Mouse (Mus musculus) cerebellum, postnatal 25 days (tissue): ENCODE measurements around the gene Entr1.

ENCODE experiments used
- DNase-seq, 2 experiments: peaks; one replicate each; pipeline ENCODE4 v3.0.0; 2021; ENCODE audit warnings: mixed read lengths in 2 of 2

The Entr1 gene

DNA sequence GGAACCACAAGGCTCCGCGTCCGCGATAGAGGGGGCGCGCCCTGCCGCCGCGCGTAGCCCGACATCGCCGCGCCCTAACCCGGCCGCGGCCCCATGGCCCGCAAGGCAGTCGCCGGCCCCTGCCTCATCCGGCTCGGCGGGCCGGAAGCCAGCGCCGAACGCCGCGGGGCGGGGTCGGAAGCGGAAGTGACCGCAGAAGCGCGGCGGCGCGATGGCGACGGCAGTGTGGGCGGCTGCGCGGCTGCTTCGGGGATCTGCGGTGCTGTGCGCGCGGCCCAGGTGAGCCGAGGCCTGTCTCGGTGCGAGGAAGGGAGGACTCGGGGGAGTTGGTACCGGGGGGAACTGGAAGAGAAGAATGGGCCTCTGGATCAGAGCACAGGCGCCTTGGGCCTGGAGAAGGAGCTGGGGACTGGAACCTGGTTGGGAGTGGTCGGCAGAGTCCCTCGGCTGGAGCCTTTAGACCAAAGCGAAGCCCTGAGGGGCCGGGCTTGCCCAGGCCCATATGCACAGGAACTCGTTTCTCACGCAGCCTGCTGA is at the start of gene Entr1, which contains the start of gene Pmpca:
Gene Entr1, minus strand, starts transcription at position 163 of the 537 bp plus-strand sequence.
Gene Pmpca, plus strand, starts transcription at position 186 of the 537 bp plus-strand sequence.
- DNase-seq: peak; percentile 91 to 95

DNA sequence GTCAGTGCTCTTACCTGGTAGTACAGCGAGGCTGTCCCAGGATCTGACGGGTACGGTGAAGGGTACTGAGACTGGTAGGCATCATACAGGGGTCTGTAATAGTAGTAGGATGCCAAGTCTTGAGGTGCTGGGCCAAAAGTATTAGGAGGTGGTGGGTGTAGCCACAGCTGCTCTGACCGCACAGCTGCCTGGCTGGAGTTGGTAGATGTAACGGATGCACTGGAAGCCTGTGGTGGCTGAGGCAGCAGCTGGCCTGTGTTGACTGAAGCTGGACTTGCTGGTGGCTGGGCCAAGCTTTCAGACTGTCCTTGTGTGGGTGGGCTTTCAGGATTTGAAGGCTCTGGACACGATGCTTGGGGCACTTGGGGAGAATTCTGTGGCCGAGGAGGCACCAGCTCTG is 49.3 kb upstream of the Entr1 start:
- DNase-seq: no peak

DNA sequence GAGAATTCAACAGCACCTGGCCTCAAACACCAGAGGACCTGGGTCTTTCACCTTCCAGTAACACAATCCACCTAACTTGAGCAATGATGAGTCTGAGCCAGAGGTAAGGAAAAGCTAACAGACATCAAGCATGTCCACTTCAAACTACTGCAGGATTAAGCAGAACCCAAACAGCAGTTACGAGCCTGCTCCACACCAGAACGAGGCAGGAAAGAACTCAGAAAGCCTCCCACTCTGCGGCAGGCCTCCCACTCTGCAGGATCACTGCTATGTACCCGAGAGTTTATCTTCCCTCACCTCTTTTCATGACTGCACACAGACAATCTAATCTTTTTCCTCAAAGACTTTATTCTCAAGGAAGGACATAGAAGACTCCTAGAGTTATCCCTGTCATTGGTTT is 48.1 kb upstream of the Entr1 start:
- no peak for DNase-seq

DNA sequence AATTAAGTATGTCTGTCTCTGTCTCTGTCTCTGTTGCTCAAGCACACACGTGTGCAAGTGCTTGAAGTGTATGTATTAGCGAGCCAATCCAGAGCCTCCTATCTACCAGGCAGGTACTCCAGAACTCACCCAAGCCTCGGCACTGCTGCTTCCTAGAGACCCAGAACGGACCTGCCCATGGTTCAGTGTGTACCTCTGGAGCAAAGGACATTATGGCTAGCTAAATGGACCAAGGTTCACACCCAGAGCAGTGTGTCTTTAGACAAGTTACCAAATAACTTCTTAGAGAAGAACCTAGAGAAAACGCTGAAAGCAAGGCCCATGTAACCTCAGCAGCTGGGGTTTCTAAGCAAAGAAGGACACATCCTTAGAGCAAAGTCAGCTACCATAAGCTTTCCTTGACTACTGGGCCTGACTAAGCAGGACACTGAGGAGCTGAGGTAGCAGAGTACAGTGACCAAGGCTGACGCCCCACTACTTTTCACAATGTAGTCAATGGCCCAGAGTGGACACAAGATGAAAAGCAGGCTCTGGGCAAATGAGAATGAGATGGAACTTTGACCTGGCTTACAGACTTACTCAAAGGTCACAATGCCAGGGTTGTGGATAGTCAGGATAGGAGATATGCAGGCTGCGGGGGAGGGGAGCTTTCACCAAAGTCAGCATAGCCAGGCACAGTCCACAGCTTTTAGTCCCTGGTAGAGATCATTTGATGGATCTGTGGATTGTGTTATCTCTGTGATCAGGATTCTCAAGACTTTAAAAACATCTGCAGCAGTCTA is 45.9 kb upstream of the Entr1 start:
- DNase-seq: no peak

DNA sequence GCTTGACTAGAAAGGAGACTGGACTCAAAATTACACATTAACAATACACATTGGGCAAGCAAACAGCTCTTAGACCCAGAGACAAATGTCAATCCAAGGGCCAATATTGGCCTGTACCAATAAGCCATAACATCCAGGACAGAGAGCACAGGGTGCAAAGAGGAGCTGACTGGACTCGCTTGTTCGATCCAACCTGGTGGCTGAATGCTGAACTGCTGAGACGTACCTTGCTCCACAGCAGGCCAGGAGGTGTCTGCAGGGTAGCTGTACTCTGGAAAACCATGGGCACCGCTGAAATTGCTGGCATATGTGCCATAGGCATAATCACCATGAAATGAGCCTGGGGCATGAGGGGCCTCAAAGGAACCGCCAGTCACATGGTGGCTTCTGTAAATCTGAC is 40.7 kb upstream of the Entr1 start:
- DNase-seq: no peak

DNA sequence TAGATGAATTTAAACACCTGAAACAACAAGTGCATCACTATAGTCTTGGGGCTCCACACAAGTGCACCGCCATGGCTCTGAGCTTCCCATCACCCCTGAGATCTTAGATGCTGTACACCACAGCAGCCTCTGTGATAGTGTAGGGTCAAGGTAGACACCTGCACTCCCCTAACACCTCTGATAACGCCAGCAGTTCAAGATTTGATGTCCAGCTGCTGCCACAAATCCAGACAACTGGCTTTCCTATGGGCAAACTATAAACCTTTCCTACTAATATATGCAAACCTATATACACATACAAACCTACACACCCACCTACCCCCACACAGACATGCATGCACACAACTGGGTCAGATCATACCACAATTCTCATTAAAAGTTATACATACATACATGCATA is 35.4 kb upstream of the Entr1 start:
- no peak for DNase-seq

DNA sequence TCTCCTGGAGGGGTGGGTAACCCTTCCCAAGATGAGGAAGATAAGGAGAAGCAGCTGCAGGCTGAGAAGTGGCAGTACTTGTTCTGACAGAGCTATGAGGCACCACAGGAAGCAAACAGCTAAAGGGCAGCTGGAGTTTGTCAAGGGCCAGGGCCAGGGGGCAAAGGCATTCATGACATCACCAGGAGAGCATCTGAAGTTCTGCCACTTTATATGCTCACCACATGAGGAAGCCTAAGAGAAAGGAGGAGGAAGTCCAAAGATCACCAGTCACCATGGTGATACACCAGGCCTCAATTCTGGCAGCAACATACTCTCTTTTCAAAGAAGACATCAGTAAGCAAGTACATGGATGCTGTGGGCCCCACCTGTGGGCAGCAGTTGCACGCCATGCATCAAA is 34.0 kb upstream of the Entr1 start:
- DNase-seq: no peak

DNA sequence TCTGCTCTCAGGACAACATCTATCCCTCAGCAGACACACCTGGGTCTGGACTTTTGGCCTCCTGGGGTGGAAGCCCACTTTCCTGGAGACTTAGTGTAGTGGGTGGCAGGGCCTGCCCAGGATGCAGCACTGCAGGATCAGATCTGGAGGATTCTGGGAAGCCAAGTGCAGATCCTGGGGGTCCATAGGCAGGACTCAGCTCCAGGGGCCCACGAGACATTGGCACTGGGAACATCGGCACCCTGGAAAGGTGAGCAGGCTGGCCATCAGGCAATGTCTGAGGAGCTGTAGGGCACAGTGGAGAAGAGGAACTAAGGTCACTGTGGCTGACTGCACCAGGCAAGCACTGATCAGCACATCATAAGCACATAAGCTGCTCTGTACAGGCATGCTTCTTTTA is 32.9 kb upstream of the Entr1 start:
- DNase-seq: no peak

DNA sequence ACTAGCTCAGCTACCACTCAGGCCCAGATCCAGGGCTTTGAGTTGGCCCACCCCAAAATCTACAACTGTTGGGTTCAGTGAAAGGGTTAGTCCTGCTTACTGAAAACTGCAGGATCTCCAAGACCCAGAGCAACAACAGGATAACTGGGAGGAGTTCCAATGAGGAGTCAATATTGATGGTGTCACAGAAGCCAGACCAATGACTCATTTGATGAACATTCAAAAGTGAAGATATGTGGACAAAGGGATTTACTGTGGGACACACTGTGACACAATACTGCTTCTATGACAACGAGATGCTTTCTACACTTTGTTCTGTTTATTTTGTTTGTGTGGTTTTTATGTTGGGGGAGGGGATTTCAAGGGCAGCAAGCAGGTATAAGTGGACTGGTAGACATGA is 29.0 kb upstream of the Entr1 start:
- no peak for DNase-seq

DNA sequence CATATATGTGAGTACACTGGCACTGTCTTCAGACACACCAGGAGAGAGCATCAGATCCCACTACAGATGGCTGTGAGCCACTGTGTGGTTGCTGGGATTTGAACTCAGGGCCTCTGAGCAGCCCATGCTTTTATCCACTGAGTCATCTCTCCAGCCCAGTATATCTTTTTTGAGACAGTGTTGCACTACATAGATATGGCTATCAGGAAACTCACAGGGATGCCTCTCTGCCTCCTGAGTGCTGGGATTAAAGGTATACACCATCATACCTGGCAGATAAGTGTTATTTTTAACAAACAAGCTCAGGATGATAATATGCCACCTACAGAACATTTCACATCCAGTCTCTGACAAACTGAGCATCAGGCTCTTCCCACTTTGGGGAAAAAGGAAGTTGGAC is 27.9 kb upstream of the Entr1 start:
- DNase-seq: no peak

DNA sequence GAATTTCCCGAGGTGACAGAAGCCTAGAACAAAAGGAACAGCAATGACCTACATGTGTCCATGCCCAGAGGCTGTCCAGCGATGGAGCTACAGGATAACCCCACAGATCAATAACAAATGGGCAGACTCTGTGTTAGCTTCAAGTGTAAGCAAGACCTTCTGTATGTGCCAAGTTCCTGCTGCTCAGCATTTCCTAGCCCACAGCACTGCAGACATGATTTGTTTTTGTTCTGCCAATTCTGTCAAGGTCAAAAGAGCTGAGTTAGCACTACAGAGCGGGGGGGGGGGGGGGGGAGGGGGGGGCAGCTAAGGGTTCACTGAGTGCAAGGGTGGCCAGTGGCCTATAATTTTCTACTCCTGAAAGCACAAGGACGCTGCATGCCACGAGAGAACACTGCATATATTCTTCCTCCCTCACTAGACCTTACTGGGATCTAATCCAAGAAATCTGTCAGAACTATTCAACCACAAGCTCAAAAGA is 21.9 kb upstream of the Entr1 start:
- DNase-seq: peak; percentile 42 to 51

DNA sequence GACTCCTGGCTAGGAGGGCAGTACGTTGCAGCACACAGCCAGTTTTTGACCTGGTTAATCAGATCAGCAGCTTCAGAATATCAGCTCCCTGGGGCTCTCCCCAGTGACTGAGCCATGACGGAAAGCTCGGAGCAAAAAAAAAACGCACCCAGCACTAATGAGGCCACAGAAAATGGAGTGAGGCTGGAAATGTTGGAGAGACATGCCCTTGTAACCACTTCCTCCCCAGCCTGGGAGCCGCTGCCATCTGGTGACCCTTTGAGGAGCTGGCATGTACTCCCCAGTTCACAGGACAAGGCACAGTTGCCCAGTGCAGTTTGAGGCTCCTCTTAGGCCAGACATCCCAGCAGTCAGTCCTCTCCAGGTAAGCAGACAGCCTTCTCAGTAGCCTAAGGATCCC is 21.0 kb upstream of the Entr1 start:
- peak; percentile 68 to 69 for DNase-seq

DNA sequence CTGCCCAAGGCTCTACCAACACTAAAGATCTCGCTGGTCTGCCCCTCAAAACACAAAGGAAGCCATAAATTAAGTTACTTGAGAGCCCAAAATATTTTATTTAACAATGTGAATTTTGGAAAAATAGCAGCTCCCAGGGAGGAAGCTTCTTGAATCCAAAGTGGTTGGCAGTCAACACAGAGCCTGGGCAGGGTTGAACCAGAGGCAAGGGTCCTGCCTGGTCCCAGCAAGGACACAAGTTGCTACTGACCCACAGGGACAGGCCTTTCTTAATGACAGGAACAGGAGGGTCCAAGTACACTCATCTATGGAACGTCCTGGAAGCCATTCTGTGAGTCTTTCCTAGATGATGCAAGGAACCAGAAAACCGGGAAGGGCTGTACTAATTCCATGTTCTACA is 20.2 kb upstream of the Entr1 start:
- DNase-seq: no peak

DNA sequence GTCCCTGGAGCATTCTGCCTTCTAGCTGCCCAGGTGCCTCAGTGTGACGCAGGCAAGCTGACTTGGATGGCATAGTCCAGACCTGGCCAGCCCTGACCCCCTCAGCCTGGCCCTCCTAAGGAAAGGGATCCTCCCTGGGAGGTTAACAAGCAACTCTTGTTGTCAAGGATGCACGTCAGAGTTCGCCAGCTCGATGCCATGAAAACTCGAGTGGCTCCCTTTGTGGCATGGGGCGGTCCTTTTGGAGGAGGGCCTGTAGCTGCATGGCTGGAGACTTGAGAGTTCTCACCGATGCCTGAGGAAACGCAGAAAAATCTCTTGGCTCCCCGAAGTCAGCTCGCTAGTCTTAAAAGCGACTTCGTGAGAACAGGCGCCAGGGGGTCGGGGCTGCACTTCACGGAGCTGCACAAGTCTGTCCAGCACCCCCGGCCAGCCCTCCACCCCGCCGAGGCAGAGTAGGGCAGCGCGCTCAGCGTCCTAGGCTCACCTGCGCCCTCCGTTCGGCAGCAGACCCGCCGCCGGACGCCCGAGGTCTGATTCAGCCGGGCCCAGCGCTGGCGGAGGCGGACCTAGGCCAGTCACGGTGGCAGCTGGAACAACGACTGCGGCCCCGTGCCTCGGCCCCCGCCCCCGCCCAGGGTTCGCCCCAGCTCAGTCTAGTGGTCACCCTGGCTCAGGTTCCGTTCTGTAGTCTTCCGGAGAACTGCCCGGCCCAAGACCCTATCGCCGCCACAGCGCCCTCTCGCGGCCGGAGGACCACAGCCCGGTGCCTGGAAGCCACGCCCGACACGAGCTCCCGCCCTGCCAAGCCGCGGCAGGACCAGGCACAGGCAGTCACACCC is 19.6 kb upstream of the Entr1 start, which contains the start of gene Inpp5e:
Gene Inpp5e, minus strand, starts transcription at position 689 of the 842 bp plus-strand sequence.
- DNase-seq: peak; percentile 100

DNA sequence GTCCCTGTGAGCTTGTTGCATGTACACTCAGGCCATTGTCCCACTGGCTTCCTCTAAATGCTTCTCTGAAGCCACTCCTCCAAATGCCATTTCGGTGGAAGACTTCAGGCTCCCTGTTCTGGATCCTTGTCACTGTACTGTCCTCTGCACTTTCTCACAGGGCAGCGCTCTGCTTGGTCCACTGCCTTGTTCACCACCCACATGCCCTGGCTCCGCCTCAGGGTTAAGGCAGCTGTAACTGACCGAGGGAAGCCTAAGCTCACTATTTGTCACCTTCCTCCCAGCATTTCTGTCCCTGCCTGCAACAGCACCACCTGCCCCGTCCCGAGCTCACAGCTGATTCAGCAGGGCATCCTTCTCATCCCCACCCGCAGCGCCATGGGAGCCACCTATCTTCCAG is 14.2 kb upstream of the Entr1 start:
- peak in 1 of 2 experiments; percentile 33 for DNase-seq

DNA sequence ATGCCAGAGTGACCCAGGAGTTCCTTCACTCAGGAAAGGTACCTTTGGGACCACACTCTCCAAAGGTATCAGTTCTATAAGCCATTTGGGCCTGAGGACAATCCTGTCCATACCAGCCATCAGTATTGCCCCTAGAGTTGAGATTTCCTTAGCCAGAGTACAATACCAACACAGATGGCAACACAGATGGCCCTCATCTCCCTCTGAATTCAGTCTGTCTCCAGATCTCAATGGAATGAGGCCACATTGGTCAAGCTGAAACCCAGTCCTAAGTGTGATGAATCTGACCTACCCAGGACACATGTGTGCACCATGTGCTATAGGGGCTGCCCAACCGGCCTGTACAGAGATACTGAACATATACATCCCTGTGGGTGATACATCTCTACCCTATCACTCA is 13.1 kb upstream of the Entr1 start:
- DNase-seq: peak in 1 of 2 experiments; percentile 66

DNA sequence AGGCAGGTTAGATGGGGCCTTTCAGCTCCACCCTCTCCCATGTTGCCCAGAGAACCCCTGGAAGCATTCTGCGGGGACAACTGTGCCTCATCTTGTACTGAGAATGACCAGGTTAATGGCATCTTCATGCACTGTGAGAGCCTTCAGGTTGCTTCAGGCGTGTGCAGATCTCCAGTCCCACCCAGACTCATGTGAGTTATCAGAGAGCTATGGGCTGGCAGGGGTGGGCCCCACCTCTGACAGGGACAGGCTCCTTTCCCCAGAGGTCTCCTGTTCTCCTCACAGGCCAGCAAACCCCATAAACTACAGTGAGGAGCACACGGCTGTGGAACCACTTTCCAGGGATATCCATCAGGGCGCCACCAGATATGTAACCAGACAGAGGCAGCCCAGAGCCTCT is 11.9 kb upstream of the Entr1 start:
- no peak for DNase-seq

DNA sequence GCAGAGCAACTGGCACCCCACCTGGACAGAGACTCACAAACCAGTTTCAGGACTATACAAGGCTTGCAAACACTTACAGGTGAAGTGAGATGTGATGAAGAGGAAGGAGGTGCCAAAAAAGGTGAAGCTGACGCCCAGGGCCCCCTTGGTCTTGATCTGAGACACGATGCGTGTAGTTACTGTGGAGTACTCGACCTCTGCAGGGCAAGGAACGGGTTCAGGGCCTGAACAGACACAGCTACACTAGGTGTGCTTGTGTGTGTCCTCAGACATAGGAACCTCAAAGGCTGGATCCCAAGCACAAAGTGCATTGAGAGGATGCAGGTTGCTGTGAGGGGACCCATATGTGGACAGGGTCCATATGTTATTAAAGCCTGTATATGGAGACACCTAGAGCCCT is 11.2 kb upstream of the Entr1 start:
- no peak for DNase-seq

DNA sequence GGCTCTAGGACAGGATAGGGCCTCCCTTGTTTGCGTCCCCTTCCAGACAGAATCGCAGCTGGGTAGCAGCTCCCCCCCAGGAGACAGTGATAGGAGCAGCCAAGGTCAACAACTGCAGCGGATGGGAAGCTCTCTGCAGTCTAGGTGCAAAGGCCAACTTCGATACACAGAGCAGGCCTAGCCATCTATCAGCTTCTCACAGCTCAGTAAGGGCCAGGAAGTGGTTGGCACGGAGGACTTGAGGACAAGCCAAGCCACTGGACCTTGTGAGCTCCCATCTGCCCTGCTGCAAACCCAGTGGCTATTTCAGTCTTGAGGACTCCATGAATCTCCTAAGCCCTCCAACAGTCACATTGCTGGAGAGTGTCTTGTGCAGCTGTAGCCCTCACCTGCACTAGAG is 10.5 kb upstream of the Entr1 start:
- DNase-seq: peak in 1 of 2 experiments; percentile 19

DNA sequence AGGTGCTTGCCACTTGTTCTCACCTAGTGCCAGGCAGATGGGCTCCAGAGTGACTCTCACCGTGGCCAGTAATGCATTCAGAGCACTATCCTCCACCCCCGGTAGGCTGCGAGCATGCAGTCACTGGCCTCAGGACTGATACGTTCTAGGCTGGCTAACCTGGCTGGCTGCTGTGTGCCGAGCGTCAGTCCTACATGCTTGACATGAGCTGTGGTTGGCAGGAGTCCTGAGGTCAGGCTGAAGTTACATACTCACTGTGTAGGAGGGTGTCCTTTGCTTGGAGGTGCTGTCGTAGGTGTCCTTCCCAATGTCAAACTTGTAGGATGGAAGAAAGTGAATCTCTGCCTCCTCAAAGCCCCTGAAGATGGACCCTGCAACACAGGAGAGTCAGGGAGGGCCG is 9.9 kb upstream of the Entr1 start:
- DNase-seq: peak in 1 of 2 experiments; percentile 24

DNA sequence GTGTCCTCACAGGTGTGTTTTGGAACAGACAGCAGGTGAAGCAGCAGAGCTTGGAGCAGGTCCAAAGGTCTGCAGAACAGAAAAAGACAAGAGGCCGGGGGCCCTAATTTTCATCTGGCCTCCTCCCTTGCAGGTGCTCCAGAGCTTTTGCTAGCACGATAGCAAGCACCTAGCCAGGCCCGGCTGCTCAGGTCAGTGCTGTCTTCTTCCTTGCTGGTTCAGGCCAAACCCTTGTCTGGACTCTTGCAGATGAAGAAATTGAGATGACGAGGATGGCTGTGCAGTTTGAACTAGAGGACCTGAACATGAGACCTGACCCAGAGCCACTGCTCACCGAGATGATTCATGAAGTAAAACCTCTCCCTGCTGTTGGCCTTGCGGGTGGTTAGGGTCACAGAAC is 2.5 kb upstream of the Entr1 start:
- peak in 1 of 2 experiments; percentile 23 for DNase-seq

DNA sequence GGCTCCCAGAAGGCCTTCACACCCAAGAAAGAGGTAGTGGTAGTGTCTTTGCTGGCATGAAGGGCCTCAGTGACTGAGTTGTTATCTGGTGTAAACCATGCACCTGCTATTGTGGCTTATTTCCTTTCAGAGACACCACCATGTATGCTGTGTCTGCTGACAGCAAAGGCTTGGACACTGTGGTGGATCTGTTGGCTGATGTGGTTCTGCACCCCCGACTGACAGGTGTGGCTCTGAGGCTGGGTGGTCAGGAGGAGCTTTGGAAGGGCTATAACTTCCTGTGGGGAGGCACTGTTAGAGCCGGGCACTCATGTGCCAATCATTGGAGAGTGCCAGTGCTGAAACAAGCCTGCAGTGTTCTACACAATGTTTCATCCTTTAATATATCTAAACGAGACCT is 1.8 kb upstream of the Entr1 start:
- no peak for DNase-seq

DNA sequence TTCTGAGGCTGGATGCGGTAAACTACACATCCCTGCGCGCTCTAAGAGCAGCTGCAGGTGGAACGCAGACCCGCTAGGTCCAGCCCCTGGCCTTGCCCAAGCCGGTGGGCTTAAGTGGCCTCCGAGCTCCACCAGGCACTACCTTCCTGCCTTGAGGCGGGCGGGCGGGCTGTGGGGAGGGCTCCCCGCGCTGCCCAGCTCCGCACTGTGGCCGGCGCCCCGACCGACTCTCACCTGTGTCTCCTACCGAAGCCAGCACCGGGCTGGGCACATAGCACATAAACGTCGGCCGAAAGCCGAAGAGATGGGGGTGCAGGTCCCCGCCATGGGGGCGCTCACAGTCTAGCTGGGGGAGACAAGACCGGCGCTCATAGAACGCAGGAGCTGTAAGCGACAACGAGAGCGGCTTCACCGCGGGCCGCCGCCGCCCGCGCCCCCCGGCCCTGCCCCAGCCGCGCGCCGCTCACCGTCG is 398 bp downstream of the Entr1 start:
- DNase-seq: peak in 1 of 2 experiments; percentile 56
